Mouse (Mus musculus) C2C12 (cell line): Measurements from ENCODE around the gene Ift43.

Experiments
- CTCF ChIP-seq: IDR thresholded peaks from one replicate; pipeline ENCODE4 v1.5.1; 2011; ENCODE audit not compliant: control insufficient read depth, insufficient read depth, insufficient read length
- MYOD1 ChIP-seq: IDR thresholded peaks from one replicate; pipeline ENCODE4 v1.6.1; 2011; ENCODE audit warnings: low read depth; ENCODE audit not compliant: control insufficient read depth, insufficient read length
- MYOG ChIP-seq: IDR thresholded peaks from one replicate; pipeline ENCODE4 v1.6.1; 2011; ENCODE audit not compliant: control insufficient read depth, insufficient read length; ENCODE audit errors: extremely low read depth

GRCm38 (mm10) chr12:86057516-86057915 is 24.8 kb upstream of the Ift43 start:
- no peak for TF ChIP-seq CTCF
- no peak for TF ChIP-seq MYOG
- no peak for TF ChIP-seq MYOD1
